Mouse (Mus musculus) neural tube, embryonic 10.5 days (tissue): Measurements from ENCODE around the gene Coro1a.
"Not testable (repeated sequence)": the region's sequence is repeated elsewhere in the genome, so short reads cannot be mapped to it uniquely, and the experiment has no call there.

ENCODE experiments used
- DNase-seq: peaks from one replicate; pipeline ENCODE4 v3.0.0-alpha.2; 2017; ENCODE audit warnings: low spot score; ENCODE audit errors: extremely low spot score

The Coro1a gene

DNA sequence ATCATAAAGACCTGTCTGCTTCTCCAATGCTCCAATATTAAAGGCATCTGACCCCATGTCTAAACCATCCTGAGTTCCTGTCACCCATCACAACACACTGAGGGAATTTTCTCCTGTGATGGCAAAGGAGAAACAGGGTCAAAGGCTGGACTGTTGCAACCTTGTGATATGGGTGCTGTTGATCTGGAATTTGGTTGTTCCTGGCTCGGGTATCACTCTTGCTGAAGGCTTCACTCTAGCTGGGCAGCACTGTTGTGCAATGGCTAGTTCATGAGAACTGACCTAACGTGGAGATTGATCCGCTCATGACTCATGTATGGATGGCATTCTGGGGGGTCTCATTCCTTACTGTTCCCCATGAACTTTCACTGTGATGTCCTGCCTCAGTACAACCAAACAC lies 18.6 kb downstream of the Coro1a start:
- no peak for DNase-seq

DNA sequence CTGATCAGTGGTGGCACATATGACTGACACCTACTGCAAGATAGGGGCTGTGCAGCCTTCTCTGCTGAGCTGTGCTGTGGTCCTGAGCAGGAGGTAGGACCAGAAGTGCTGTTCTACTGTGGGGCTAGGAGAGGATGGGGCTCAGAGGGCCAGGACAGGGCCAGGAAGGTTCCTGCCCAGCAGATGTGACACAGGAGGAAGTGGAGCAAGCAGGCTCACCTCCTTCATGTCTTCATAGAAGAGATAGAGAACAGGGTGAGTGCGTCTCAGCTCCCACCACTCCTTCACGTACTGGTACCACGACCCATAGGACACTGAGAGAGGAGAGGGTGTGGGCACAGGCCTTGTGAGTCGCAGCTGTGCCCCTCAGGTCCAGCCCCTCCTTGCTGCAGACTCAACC lies 19.4 kb downstream of the Coro1a start:
- DNase-seq: not testable (repeated sequence)

DNA sequence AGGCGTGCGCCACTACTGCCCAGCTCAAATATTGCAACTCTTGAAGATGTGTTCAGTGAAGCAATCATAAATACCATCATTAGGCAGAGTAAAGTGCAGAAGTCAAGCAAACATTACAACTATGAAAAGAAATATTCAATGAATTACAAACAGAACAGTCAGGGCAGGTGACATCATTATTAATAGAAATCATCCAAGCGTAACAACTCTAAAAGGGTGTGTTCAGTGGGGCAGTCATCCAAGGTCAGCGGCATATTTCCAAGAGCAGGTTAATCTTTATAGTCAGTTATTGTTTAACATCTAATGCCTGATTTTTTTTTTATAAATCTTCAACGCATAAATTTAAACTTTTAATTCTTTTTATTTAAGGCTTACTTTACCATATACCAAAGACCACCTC lies 26.4 kb downstream of the Coro1a start:
- DNase-seq: no peak

DNA sequence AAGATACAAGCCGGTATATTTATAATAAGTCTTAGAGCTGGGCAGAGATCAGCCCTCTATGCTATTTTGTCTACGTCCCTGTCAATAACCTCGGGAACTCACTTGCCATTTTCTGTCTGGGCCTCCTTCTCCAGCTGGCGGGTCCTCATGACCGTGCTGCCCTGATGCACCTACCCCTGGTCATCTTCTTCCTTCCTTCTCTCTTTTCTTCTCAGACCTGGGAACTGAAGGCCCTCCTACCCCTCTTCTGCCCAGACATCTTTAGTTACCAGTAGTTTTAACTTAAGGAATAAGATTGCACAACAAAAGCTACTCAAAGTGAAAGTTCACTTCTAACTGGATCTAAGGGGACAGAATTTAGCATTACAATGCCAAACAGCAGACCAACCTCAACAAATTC lies 27.9 kb downstream of the Coro1a start:
- no peak for DNase-seq

DNA sequence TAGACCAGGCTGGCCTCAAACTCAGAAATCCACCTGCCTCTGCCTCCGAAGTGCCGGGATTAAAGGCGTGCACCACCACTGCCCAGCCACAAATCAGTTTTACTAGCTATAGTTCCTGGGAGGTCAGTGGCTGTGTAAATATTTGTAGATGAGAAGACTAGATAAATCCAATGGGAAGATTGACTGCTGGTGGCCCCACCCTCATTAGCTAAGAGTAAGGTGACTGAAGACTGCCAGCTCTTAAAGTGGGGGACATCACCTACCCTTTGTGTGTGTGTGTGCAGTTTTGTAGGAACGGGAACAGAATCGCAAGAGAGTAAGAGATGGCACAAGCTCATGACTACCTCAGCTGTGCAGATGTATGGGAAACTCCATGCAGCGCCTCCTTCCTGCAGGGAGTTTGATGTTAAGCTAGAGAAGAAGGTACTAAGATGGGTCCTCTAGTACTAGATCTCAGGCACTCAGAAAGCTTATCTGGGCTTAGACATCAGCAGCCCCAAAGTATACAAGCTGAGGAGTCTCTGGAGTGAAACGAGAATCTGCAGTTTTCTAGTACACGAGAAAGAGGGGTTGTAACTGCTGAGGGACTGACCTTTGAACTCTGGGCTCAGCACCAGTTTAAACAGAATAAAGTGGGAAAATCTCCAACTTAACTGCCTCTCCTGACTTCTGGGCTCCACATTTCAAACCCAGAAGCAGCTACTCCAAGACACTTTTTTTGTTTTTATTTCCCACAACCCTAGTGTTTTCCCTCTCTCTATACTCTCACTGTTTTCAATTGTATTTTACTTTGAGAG lies 28.8 kb downstream of the Coro1a start:
- no peak for DNase-seq

DNA sequence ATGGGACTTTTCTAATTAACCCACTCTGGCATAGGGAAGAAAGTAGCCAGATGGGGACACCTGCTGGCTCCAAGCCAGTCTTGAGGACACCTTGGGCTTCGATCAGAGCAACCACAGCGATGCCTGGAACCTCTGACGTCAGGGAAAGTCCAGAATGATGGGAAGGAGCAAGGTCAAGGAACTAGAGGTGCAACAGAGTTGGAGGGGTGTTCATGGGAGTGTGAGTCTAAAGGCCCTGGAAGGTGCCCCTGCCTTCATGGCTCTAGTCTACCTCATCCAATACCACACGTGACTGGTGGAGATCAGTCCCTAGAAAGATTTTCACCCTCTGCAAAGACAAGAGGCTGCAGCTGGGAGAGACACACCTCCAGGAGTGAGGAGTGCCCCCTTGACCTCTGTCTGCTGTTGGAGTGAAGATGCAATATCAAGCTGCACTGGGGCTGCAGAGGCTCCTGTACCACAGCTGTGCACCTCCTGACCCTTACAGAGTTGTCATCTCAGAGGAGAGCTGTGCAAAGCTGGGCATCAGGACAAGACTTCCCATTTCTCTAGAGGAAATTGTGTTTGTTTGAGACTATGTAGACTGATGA lies 30.9 kb downstream of the Coro1a start:
- DNase-seq: no peak

DNA sequence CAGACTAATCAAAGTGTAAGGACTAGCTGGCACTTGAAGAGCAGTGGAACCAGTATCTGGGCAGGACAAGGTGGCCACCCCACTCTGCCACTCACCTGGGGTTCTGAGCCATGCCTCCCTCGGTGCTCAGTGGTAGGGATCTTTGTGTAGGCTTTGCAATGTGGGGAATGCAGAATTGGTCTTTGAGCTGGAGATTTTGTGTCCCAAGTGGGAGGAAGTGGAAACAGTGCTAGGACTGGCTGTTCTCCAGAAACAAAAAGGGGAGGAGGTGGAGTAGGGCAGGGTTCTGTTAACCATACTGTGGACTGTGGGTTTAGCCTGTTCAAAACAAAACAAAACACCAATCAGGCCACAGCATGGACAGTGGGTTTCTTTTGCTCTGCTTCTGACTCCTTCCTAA lies 31.4 kb downstream of the Coro1a start, which contains the start of gene Sult1a1:
TSS of gene Sult1a1 (minus strand) at position 226 of the 400 bp plus-strand sequence.
- DNase-seq: no peak

DNA sequence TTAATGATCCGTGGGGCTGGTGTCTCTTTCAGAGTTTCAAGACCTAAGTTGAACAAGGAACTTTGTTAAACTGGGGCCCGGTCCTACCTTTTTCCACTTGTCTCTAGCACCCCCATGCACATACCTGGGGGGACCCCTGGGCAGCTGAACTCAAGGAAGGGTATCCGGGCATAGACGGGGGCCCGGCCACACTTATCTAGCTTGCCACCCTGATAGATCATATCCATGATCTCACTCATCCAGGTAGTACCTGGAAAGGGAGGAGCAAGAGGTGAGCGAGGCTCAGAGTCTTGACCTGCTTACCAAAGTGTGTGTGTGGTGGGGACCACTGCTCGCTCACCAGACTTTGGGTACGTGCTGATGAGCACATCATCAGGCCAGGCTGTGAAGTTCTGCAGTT lies 32.5 kb downstream of the Coro1a start:
- no peak for DNase-seq

DNA sequence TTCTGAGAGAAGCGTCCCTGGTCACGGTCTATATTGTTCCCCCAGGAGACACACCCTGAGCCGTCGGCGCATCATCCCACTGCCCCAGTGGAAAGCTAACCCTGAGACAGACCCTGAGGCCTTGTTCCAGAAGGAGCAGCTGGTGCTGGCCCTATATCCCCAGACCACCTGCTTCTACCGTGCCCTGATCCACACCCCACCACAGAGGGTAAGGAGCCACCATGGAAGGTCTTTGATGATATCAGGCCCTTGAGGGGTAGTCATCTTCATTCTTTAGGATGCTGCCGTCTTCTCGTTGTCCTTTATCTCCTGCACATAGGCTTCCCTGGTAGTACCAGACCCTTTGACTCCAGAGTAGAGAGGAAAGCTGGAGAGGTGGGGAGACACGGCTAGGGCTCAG lies 35.5 kb downstream of the Coro1a start:
- DNase-seq: no peak

DNA sequence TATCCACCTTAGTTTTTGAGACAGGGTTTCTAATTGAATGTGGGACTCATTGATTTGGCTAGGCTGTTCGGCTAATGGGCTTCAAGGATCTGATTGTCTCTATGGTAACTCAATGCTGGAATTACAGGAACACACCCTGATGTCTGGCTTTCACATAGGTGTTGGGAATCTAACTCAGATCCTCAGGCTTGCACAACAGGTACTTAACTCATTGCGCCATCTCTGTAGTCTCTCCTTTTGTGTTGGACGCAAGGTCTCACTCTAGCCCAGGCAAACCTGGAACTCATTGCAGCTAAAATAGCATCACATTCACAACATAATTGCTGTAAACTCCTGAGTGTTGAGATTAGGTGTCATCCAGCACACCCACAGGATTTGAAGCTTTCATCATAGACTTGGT lies 37.4 kb downstream of the Coro1a start:
- no peak for DNase-seq

DNA sequence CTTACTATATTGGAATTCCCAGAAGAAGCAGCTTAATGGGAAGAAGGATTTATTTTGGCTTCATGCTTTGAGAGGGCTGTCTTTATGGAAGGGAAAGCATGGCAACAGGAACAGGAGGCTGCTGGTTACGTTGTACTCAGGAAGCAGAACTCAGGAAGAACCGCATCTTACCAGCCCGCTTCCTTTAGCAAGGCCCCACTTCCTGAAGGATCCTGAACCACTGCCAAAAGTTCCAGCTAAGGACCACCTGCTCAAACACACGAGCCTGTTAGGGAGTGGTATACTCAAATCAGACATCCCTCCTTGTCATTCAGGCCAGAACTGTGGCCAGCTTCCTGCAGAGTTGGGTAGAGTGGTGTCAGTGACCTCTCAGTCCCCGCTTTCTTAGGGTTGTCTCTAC lies 39.1 kb downstream of the Coro1a start:
- DNase-seq: no peak

DNA sequence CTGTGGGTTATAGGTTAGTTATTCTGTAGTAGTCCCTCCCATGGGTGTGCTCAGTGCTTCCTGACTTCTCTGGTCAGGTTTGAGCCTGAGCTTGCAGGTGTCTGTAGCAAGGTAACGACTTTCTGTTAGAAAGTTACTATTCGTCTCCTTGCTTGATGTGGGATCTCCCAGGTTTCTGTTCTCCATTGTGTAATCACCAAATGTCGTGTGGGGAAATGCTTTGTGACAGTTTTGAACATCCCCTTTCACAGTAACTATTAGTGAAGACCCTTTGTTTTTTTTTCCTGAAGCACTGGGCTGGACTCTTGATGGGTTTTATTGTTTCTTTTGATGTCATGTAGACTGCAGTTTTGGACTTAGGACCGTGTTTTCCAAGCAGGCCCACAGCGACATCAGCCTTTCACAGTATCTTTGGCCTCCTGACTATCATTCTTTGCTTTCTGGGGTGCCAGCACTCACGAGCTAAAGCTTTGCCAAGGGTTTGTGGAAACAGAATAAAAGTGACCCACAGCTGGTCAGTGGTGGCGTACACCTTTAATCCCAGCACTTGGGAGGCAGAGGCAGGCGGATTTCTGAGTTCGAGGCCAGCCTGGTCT lies 40.0 kb downstream of the Coro1a start:
- no peak for DNase-seq

DNA sequence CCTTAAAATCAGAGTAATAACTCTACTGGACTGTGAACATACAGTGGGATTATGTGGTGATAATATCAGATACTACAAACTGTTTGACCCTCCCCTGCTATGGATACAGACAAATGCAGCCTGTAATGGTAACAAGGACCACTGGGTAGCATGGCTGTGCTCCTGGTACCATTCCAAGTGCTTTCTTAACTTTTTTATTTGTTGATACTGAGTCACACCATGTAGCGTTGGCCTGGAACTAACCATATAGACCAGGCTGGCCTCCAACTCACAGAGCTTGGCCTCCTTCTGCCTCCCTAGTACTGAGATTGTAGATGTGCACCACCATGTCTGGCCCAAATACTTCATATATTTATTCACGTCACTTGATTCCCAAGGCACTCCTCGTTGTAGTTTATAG lies 42.3 kb downstream of the Coro1a start:
- DNase-seq: no peak

DNA sequence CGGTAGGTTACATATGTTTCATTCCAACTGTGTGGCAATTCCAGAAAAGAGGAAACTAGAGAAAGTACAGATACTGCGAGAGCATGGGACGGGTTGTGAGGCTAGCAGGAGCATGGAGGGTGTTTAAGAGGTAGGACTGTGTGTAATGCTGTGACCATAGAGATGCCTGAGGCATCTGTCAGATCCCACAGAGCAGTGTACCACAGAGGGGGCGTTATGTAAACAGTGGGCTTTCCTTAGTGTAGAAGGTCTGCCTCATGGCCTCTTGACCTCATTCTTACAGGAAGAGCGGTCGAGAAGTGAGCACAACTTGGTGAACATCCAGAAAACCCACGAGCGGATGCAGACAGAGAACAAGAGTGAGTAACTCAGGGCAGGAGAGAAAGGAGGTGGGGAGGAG lies 43.9 kb downstream of the Coro1a start:
- no peak for DNase-seq

DNA sequence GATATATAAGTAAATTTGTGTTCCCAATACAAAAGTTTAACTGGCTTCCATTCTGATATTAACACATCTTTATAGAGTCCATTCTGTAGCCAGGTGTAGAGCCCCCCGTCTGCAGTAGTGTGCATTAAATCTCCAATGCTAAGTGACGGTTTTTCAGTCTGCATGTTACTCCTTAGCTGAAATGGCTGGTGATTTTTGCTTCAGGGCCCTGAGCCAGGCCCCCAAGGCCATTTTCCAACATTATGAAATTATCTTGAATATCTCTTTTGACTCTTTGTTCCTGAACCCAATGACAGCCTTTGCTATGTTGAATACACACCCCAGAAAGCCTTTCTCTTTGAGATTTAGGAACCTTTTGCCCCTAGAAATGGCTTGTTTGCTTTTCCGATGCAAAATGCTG lies 47.8 kb downstream of the Coro1a start:
- no peak for DNase-seq

DNA sequence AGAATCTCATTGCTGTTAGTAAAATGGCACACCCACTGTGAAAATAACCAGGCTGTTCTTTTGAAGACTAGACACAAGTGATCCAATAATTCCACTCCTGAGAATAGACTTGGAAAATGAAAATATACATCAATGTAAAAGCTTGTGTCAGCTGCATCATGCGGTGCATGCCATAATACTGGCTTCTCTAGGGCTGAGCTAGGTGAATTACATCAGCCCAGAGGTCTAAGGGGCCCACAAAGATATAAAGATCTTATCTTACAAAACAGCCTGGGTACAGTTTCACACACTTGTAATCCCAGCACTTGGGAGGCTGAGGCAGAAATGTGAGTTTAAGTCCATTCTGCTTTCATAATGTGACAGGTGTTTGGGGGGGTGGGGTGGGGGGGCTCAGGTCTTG lies 50.1 kb downstream of the Coro1a start:
- no peak for DNase-seq

DNA sequence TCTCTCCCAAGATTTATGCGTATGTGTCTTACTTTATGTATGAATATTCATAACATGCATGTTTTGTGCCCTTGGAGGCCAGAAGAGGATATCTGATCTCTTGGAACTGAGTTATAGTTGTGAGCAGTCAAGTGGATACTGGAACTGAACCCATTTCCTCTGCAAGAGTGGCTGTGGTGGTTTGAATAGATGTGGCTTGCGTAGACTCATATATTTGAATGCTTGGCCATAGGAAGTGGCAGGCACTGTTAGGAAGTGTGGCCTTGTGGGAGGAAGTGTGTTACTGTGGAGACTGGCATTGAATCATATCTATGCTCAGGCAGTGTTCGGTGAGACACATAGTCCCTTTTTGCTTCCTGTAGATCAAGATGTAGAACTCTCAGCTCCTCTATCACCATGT lies 51.9 kb downstream of the Coro1a start:
- no peak for DNase-seq

DNA sequence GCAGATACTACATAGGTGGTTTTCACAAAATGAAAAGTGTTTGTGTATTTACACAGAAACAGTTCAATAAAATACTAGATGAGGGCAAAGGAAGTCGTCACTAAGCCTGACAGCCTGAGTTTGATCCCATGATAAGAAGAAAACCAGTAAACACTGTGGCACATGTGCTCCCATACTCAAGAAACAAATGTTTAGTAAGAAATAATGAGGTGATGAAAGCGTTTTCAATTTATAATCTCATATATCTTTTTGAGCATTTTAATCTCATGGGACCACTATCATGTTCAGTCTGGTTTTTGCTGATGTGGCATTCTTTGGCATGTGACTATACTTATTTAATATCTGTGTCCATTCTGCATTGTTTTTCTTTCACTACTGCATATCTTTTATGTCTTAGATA lies 53.6 kb downstream of the Coro1a start:
- DNase-seq: no peak

DNA sequence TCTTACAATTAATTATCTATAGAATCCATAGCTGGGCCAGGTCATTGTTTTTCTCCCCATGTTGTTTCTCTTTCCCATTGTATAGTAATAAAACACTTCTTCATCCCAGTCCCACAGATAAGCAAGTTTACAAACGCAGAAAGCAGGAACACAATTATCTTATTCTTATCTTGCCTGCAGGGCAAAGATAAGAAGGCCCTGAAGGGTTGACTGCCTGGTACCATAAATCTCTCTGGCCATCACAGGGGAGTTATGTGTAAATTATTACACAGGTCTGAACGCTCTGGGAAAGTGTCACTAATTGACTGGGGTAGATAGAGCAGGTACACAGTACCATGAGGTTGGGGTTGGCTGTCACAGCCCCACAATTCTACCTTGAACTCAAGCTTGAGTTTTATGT lies 56.7 kb downstream of the Coro1a start:
- no peak for DNase-seq
